Mouse (Mus musculus) gastrocnemius, postnatal 14 days (tissue): ENCODE measurements around the gene Gm9040. TPM values are rescaled to one million over a fixed set of nuclear protein-coding genes. Genes with fewer than 3 reads are reported as not detected.
"Not testable (repeated sequence)": the region's sequence is repeated elsewhere in the genome, so short reads cannot be mapped to it uniquely, and the experiment has no call there.

Experiments
- DNase-seq: peaks from one replicate; pipeline ENCODE4 v3.0.0; 2021; ENCODE audit warnings: mixed read lengths
- intact Hi-C: fragments of 180-260 bp; cut with DNase I; formaldehyde crosslinking; loops from one replicate; pipeline ENCODE4 v1.15.1; 2025; ENCODE audit warnings: low total_unique reads
- long read RNA-seq, 2 experiments: library from polyadenylated mRNA; stranded (forward); transcript quantifications; one replicate each; pipeline ENCODE4 v2.0.0; 2021
- total RNA-seq, 2 experiments: library from RNA; stranded (reverse); gene quantifications; 2 replicates each; pipeline ENCODE4 v1.2.3; 2021

The Gm9040 gene
- not detected for total RNA-seq
- long read RNA-seq, experiment 1, result 0 reads
- long read RNA-seq, experiment 2, result 0 reads

DNA sequence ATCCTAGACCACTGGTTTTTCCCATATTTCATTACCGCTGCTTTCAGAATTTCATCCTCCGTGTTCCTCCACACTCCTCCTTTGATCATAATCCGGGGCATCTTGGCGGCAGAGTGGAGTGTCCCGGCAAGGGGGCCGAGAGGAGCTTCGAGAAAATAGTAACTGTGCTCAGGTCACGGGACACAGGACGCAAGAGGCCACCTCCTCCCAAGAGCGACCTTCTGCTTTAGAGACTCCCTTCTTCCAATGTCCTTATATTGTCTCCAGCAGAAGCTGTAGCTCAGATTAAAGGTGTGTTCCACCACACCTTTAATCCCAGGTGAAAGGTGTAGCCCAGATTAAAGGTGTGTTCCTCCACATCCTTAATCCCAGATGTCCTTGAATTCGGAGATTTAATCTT is at the start of gene Gm9040:
Gm9040 (minus strand) TSS at position 101 of the 400 bp plus-strand sequence.
- DNase-seq, intact Hi-C loops: not testable (repeated sequence)

DNA sequence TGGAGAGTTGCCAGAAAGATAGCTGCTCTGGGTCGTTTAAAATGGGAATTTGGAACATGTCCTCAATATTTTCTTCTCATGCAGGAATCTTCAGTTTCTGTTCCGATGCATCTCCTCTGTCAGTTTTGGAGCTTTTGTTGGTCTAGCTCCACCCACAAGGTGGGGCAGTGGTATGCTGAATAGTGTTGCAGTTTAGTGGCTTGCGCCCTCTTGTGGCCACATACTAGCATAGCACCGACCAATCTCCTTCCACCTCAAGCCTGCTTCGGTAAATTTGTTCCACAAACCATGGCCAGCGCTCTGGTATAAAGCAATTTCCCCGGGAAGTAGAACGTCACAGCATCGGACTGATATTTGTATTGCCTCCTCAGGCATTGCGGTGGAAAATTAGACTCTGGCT is 43.7 kb upstream of the Gm9040 start:
- intact Hi-C loops, result no loop called here
- DNase-seq, result peak; percentile 77

DNA sequence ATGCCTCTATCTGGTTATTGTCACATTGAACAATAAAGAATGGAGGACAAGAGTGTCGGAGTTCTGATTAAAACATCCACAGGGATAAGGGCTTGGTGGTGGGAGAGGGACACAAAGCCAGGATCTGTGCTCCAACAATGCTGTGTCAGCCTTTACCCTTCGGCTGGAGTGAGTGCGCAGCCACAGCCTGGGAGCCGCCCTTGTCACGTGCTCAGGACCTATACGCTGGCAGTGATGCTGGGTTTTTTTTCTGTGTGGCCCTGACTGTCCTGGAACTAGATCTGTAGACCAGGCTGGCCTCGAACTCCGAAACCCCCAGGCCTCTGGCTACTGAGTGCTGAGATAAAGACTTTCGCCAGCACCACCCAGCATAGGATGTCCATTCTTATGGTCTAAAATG is 42.7 kb upstream of the Gm9040 start:
- intact Hi-C loops, result loop anchor here (2.0 kb wide), 1 partner anchor 211 kb away; no protein-coding TSS in a partner anchor
- DNase-seq, result no peak

DNA sequence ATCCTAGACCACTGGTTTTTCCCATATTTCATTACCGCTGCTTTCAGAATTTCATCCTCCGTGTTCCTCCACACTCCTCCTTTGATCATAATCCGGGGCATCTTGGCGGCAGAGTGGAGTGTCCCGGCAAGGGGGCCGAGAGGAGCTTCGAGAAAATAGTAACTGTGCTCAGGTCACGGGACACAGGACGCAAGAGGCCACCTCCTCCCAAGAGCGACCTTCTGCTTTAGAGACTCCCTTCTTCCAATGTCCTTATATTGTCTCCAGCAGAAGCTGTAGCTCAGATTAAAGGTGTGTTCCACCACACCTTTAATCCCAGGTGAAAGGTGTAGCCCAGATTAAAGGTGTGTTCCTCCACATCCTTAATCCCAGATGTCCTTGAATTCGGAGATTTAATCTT is 27.2 kb upstream of the Gm9040 start, which contains the start of gene Gm9049:
Gm9049 (minus strand) TSS at position 101 of the 400 bp plus-strand sequence.
- intact Hi-C loops, DNase-seq: not testable (repeated sequence)

DNA sequence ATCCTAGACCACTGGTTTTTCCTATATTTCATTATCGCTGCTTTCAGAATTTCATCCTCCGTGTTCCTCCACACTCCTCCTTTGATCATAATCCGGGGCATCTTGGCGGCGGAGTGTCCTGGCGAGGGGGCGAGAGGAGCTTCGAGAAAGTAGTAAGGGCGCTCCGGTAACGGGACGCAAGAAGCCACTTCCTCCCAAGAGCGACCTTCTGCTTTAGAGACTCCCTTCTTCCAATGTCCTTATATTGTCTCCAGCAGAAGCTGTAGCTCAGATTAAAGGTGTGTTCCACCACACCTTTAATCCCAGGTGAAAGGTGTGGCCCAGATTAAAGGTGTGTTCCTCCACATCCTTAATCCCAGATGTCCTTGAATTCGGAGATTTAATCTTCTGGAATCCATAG is 21.8 kb upstream of the Gm9040 start, which contains the start of gene Gm9048:
Gm9048 (minus strand) TSS at position 101 of the 400 bp plus-strand sequence.
- DNase-seq, intact Hi-C loops: not testable (repeated sequence)

DNA sequence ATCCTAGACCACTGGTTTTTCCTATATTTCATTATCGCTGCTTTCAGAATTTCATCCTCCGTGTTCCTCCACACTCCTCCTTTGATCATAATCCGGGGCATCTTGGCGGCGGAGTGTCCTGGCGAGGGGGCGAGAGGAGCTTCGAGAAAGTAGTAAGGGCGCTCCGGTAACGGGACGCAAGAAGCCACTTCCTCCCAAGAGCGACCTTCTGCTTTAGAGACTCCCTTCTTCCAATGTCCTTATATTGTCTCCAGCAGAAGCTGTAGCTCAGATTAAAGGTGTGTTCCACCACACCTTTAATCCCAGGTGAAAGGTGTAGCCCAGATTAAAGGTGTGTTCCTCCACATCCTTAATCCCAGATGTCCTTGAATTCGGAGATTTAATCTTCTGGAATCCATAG is 16.4 kb upstream of the Gm9040 start, which contains the start of gene Gm9046:
Gm9046 (minus strand) TSS at position 101 of the 400 bp plus-strand sequence.
- DNase-seq, intact Hi-C loops: not testable (repeated sequence)

DNA sequence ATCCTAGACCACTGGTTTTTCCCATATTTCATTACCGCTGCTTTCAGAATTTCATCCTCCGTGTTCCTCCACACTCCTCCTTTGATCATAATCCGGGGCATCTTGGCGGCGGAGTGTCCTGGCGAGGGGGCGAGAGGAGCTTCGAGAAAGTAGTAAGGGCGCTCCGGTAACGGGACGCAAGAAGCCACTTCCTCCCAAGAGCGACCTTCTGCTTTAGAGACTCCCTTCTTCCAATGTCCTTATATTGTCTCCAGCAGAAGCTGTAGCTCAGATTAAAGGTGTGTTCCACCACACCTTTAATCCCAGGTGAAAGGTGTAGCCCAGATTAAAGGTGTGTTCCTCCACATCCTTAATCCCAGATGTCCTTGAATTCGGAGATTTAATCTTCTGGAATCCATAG is 11.0 kb upstream of the Gm9040 start, which contains the start of gene Gm9045:
Gm9045 (minus strand) TSS at position 101 of the 400 bp plus-strand sequence.
- DNase-seq, intact Hi-C loops: not testable (repeated sequence)

DNA sequence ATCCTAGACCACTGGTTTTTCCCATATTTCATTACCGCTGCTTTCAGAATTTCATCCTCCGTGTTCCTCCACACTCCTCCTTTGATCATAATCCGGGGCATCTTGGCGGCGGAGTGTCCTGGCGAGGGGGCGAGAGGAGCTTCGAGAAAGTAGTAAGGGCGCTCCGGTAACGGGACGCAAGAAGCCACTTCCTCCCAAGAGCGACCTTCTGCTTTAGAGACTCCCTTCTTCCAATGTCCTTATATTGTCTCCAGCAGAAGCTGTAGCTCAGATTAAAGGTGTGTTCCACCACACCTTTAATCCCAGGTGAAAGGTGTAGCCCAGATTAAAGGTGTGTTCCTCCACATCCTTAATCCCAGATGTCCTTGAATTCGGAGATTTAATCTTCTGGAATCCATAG is 5.5 kb upstream of the Gm9040 start, which contains the start of gene Gm9044:
Gm9044 (minus strand) TSS at position 101 of the 400 bp plus-strand sequence.
- DNase-seq, intact Hi-C loops: not testable (repeated sequence)

DNA sequence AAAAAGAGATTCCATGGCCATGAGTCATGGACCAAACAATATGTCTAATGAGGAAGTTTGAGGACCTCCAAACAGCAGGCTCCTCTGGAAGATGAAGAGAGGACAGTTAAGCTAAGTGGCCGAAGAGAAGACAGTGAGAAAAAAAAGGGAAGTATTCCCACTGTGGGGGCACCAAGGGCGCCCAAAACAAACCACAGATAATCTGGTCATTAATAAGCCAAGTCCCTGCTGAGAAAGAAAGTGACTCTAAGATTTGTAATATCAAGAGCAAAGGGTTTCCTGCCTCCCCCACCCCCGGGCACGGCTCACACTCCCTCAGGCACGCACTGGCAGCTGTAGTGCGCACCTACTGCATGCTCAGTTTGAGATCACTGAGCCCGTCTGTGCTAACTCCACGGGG is 7.7 kb downstream of the Gm9040 start:
- intact Hi-C loops, result no loop called here

DNA sequence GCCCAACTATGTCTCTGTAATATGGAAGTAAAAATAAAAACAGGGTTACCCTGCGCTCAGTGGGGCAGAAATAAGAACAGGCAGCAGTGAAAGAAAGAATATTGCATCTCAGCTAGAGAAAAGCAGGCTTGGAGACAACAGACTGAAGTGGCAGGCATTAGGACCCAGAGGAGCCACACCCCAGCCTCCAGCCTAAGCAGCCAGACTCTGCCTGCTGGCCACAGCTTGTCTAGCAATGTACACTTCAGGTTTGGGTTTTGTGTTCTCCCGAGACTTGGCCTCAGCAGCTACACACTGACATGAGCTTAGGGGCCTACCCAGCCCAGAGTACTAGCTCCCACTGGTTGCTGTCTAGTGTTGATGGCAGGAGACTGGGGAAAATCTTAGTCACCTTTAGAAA is 24.6 kb downstream of the Gm9040 start:
- intact Hi-C loops, result not testable (repeated sequence)

More for the DNA sequence above, 7.7 kb downstream of the Gm9040 start:
- DNase-seq, result no peak

DNA sequence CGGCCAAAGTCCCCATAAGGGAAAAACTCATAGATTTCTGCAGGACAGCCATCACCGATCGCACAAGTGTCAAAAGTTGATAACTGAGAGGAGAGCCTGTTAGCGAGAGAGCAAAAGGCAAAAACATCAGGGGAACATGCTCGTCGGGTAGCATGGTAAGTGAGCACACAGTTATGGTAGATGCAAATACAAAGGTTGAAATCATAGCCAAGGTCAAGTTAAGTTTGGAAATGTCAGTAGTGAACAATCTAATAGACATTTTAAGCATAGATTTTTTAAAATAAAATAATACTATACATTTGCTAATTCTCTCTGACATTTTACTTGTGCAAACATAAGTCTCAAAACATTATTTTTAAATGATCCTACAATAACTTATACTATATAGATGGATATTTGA is 31.8 kb downstream of the Gm9040 start, which contains the start of gene Iltifb:
Iltifb (minus strand) TSS at position 101 of the 400 bp plus-strand sequence.
- intact Hi-C loops, result no loop called here
- no peak for DNase-seq

More for the DNA sequence above, 24.6 kb downstream of the Gm9040 start:
- not testable (repeated sequence) for DNase-seq

DNA sequence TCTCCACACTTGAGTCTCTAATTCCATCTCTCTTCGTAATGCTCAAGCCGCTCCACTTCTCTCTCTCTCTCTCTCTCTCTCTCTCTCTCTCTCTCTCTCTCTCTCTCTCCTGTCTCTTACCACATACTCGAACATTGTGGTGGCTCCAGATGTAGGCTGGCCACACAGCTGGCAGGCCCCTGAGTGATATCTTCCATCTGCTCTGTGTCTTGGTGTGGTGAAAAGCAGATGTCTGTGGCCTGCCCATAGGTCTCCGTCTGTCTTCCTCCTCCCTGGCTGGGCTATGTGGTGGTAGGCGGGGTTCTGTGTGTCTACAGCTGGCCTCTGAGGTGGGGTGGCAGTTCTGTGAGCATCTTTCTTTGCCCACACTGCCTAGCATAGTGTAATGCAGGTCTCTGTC is 43.8 kb downstream of the Gm9040 start:
- DNase-seq, intact Hi-C loops: not testable (repeated sequence)

DNA sequence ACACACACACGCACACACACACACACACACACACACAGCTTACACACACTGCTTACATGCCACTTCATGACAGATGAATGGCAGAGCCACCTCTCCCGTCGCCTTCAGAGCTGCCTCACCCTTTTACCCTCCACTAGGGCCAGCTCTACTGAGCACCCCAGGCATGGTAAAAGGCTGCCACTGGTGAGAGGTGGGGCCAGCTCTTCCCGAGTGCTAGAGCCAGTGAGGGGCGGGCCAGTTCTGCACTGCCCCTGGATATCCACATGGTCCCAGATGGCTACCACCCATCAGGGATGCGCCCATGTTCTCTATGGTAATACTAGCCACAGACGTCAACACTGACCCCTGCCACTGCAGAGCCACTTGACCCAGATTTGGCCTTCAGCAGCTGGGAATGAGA is 44.2 kb downstream of the Gm9040 start:
- DNase-seq, intact Hi-C loops: not testable (repeated sequence)

DNA sequence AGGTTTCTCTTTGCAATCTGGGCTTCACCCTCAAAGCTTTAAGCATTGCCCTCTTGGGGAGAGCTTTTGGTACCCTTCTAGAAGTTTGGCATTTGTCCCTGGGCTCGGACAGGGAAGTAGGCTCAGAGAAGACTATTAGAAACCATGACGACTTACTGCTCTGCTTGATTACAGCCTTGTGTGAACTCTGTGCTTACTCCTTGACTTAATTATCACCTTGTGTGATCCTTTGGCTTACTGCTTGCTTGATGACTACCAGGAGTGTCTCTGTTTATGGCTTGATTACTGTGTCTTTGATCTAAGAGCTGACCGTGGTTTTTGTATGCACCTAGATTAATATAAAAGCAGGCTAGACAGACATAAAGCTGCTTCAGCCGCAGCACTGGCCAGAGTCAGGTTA is 48.7 kb downstream of the Gm9040 start:
- DNase-seq, intact Hi-C loops: not testable (repeated sequence)

Other genes with a start within 250 kb of the Gm9040 start
- gene Mdm1, start 185.2 kb downstream of the Gm9040 start, total RNA-seq, result 1 to 10 TPM; 1.9 to 2.8 TPM
- gene Il22, start 122.0 kb downstream of the Gm9040 start, total RNA-seq, result not detected
- under 1 TPM; 0.38 to 0.43 TPM for gene Gm32717, start 86.2 kb downstream of the Gm9040 start, total RNA-seq
- under 1 TPM; 0.38 to 0.43 TPM for gene Gm32802, start 68.3 kb downstream of the Gm9040 start, total RNA-seq
- not detected for gene Iltifb, start 31.9 kb downstream of the Gm9040 start, total RNA-seq
- not detected for gene Gm9044, start 5.4 kb upstream of the Gm9040 start, total RNA-seq
- not detected for gene Gm9045, start 10.9 kb upstream of the Gm9040 start, total RNA-seq
- gene Gm9046, start 16.3 kb upstream of the Gm9040 start, total RNA-seq, result not detected
- gene Gm9048, start 21.7 kb upstream of the Gm9040 start, total RNA-seq, result not detected
- gene Gm9049, start 27.1 kb upstream of the Gm9040 start, total RNA-seq, result not detected
- gene Ifng, start 114.1 kb upstream of the Gm9040 start, total RNA-seq, result not detected